In genomic region chr9:97703901-97704503, GRCm38 (mm10) we compare ENCODE assay signal across 26 mouse cellular contexts.
DNase-seq lines count a peak whose midpoint lies in the region; ATAC-seq and TF ChIP-seq lines count a peak whose summit lies in the region.
"Had no signal": no experiment of that assay in that cellular context is flagged by ENCODE, and none has a peak within 500 bp of the region (broad histone marks: within the 10 kb centered on the region; RNA-seq: fewer than 3 reads in every experiment).

No protein-coding gene starts in this region.

- H3K27me3 ChIP-seq in midbrain, embryonic 10.5 days (ENCODE audit: low read depth, poor library complexity, severe bottlenecking): peaks cover 90% of the 10 kb centered on the region
- H3K27me3 ChIP-seq in midbrain, postnatal 0 days (ENCODE audit: insufficient read depth, low read length): no peaks in the 10 kb centered on the region; the same call in 1 of the 2 replicates
- peaks cover 36% of the 10 kb centered on the region for H3K27me3 ChIP-seq in midbrain, embryonic 14.5 days (ENCODE audit: control insufficient read depth, insufficient read depth, low read length)
- H3K27me3 ChIP-seq: embryonic facial prominence, embryonic 15.5 days; liver, embryonic 12.5 days; Patski had no signal

- TF ChIP-seq CTCF in midbrain, postnatal 0 days (IDR thresholded peaks at IDR 0.05): no peak

- H3K36me3 ChIP-seq in midbrain, embryonic 10.5 days: no peaks in the 10 kb centered on the region
- H3K36me3 ChIP-seq in midbrain, postnatal 0 days (ENCODE audit: insufficient read depth, low read length): no peaks in the 10 kb centered on the region
- no peaks in the 10 kb centered on the region for H3K36me3 ChIP-seq in midbrain, embryonic 14.5 days (ENCODE audit: control insufficient read depth, insufficient read depth, low read length)
- H3K36me3 ChIP-seq: embryonic facial prominence, embryonic 10.5 days; embryonic facial prominence, embryonic 15.5 days; G1E; liver, embryonic 12.5 days had no signal

- ATAC-seq in midbrain, postnatal 0 days (ENCODE audit: low FRiP score): no peak
- no peak for ATAC-seq in midbrain, embryonic 14.5 days (ENCODE audit: low FRiP score, low TSS enrichment)
- ATAC-seq: forebrain, embryonic 13.5 days; intestine, embryonic 16.5 days; liver, embryonic 12.5 days; liver, postnatal 0 days had no signal

- H3K4me1 ChIP-seq in midbrain, embryonic 10.5 days: peaks cover 31% of the 10 kb centered on the region
- peaks cover 6% of the 10 kb centered on the region; the same call in 1 of the 2 replicates for H3K4me1 ChIP-seq in midbrain, postnatal 0 days (ENCODE audit: insufficient read depth, low read length)
- peaks cover 7% of the 10 kb centered on the region for H3K4me1 ChIP-seq in midbrain, embryonic 14.5 days (ENCODE audit: control insufficient read depth, insufficient read depth, low read length)
- H3K4me1 ChIP-seq: embryonic facial prominence, embryonic 10.5 days; embryonic facial prominence, embryonic 15.5 days; liver, embryonic 12.5 days had no signal

- no peaks in the 10 kb centered on the region for H3K9me3 ChIP-seq in midbrain, embryonic 10.5 days (replicated peaks)
- no peaks in the 10 kb centered on the region for H3K9me3 ChIP-seq in midbrain, postnatal 0 days (ENCODE audit: low read length)
- H3K9me3 ChIP-seq in midbrain, embryonic 14.5 days (ENCODE audit: control insufficient read depth, low read length): no peaks in the 10 kb centered on the region
- H3K9me3 ChIP-seq: embryonic facial prominence, embryonic 10.5 days; embryonic facial prominence, embryonic 15.5 days; forebrain, embryonic 13.5 days; liver, embryonic 12.5 days had no signal

- H3K27ac ChIP-seq in midbrain, embryonic 10.5 days (replicated peaks): no peak overlapping the region
- no peak overlapping the region for H3K27ac ChIP-seq in midbrain, postnatal 0 days (ENCODE audit: low read depth, low read length)
- 0 out of 2 replicates have a peak overlapping the region, but pooled peaks have one; percentile 20 for H3K27ac ChIP-seq in midbrain, embryonic 14.5 days (replicated peaks; ENCODE audit: low read depth, low read length)
- H3K27ac ChIP-seq: embryonic facial prominence, embryonic 10.5 days; embryonic facial prominence, embryonic 15.5 days; forebrain, embryonic 13.5 days; kidney, postnatal 0 days; liver, embryonic 12.5 days had no signal

- peak; percentile 8 for DNase-seq in embryo, embryonic 10.5 days (ENCODE audit: low spot score)
- no peak for DNase-seq in embryo, embryonic 9.5 days (ENCODE audit: extremely low spot score)
- DNase-seq in midbrain, embryonic 10.5 days (ENCODE audit: low spot score): peak; percentile 17
- DNase-seq in midbrain, postnatal 0 days (ENCODE audit: low spot score): no peak
- DNase-seq in midbrain, embryonic 14.5 days: peak; percentile 73
- no peak for DNase-seq in Muller cell, postnatal 12 days (ENCODE audit: inconsistent ontology term)
- no peak for DNase-seq in thymus, postnatal 0 days (ENCODE audit: low spot score)
- DNase-seq: adrenal gland, postnatal 14 days; cerebellum, adult 18-20 months; cerebellum, postnatal 10 days; gastrocnemius, postnatal 10 days; heart, postnatal 14 days; kidney, adult 8-10 months; kidney, postnatal 4 days; layer of hippocampus, postnatal 36 days; left cerebral cortex, postnatal 4 days; liver, postnatal 0 days; lung, postnatal 36 days had no signal

- no peak overlapping the region for H3K4me3 ChIP-seq in midbrain, embryonic 10.5 days
- H3K4me3 ChIP-seq in midbrain, postnatal 0 days (ENCODE audit: low read depth, low read length): no peak overlapping the region
- no peak overlapping the region for H3K4me3 ChIP-seq in midbrain, embryonic 14.5 days (replicated peaks; ENCODE audit: low read depth, low read length)
- H3K4me3 ChIP-seq: embryonic facial prominence, embryonic 10.5 days; embryonic facial prominence, embryonic 15.5 days; forebrain, embryonic 13.5 days; liver, embryonic 12.5 days had no signal

- WGBS in midbrain, embryonic 10.5 days: 35% methylated on average over 4 of the region's 4 CpGs
- WGBS in midbrain, postnatal 0 days: 35% methylated on average over 4 of the region's 4 CpGs
- 16% methylated on average over 4 of the region's 4 CpGs for WGBS in midbrain, embryonic 14.5 days

- H3K4me2 ChIP-seq in midbrain, postnatal 0 days (ENCODE audit: low read depth, low read length, poor library complexity, severe bottlenecking): no peak overlapping the region
- no peak overlapping the region for H3K4me2 ChIP-seq in midbrain, embryonic 14.5 days (ENCODE audit: low read length)
- H3K4me2 ChIP-seq: embryonic facial prominence, embryonic 15.5 days; forebrain, embryonic 13.5 days; liver, embryonic 12.5 days had no signal

- H3K9ac ChIP-seq in midbrain, postnatal 0 days (replicated peaks; ENCODE audit: low read length, poor library complexity, severe bottlenecking): no peak overlapping the region
- H3K9ac ChIP-seq in midbrain, embryonic 14.5 days (replicated peaks; ENCODE audit: low read length): no peak overlapping the region
- H3K9ac ChIP-seq: embryonic facial prominence, embryonic 15.5 days; forebrain, embryonic 13.5 days; liver, embryonic 12.5 days; liver, postnatal 0 days had no signal

Comparison
In these comparisons a context has a peak if more than half of its experiments do, and no peak if none do; other contexts are left out.
1. DNase-seq: peak in embryo, embryonic 10.5 days (single experiment), midbrain, embryonic 10.5 days (single experiment) and midbrain, embryonic 14.5 days (single experiment); none in embryo, embryonic 9.5 days (single experiment), midbrain, postnatal 0 days (single experiment), Muller cell, postnatal 12 days (single experiment) and thymus, postnatal 0 days (single experiment).